Mouse (Mus musculus) cerebellum, adult 2 months (tissue): ENCODE data around the gene Sept5.

Source experiments
- CTCF ChIP-seq: fragments of 200-500 bp; IDR thresholded peaks from 2 replicates; pipeline ENCODE4 v1.5.1; 2011; ENCODE audit warnings: low read depth, mild to moderate bottlenecking, control low read depth, low read length, moderate library complexity, borderline replicate concordance; ENCODE audit not compliant: insufficient read depth
- POLR2A ChIP-seq: fragments of 200-500 bp; IDR thresholded peaks from 2 replicates; pipeline ENCODE4 v1.6.1; 2011; ENCODE audit warnings: low read length, control low read depth, borderline replicate concordance; ENCODE audit not compliant: insufficient read depth

- TF ChIP-seq CTCF (no peak), POLR2A (no peak)
Measured at GRCm38 (mm10) chr16:18627163-18627562, 2.6 kb downstream of the Sept5 start.
